Mouse (Mus musculus) small intestine, adult 2 months (tissue): ENCODE results near the gene BC017158.

ENCODE experiments used
- CTCF ChIP-seq: fragments of 200-500 bp; IDR thresholded peaks from 2 replicates; pipeline ENCODE4 v1.5.1; 2012; ENCODE audit warnings: low read depth, mild to moderate bottlenecking, control low read depth, inconsistent platforms, low read length, moderate library complexity, mixed read lengths; ENCODE audit not compliant: insufficient replicate concordance, insufficient read length; ENCODE audit errors: extremely low read depth
- POLR2A ChIP-seq: fragments of 200-500 bp; IDR thresholded peaks from 2 replicates; pipeline ENCODE4 v1.6.1; 2012; ENCODE audit warnings: low read depth, mild to moderate bottlenecking, control low read depth, inconsistent platforms, low read length, moderate library complexity

DNA sequence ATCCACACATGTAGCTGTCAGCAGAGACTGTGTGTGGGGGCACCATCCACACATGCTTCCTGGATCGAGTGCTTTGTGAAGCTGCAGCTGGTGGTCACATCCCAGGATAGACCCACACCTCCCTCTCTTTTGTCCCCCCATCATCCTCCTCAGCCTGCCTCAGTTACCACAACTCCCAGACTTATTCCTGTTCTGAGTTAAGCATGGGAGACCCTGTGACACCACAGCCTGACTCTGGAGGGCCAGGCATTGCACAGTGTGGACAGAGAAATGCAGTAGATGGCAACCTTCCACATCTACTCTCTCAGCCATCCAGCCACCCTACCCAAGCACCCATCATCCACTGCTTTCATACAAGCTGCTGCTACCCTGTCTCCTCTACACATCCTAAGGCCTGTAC is 27.0 kb upstream of the BC017158 start:
- no peak for TF ChIP-seq CTCF
- TF ChIP-seq POLR2A: no peak
